Mouse (Mus musculus): ENCODE measurements at regions not wholly inside any gene's neighbourhood (a gene's known extent, or its start where the extent isn't known, plus 50 kb on each side); places are given as distances from the start of the nearest gene placed in this dataset.

GRCm38 (mm10) chr3:140147158-140147933, 941.9 kb downstream of the Stpg2 start:
- ATAC-seq (ENCODE audit: insufficient number of reproducible peaks, low FRiP score, low TSS enrichment), result no peak

GRCm38 (mm10) chr3:140150530-140150951, 945.0 kb downstream of the Stpg2 start:
- no peak for ATAC-seq (ENCODE audit: insufficient number of reproducible peaks, low FRiP score, low TSS enrichment)

- ATAC-seq (ENCODE audit: insufficient number of reproducible peaks, low FRiP score, low TSS enrichment), result no peak
These were observed 974.0 kb downstream of the Stpg2 start for GRCm38 (mm10) chr3:140179471-140179870.

- no peak for ATAC-seq (ENCODE audit: insufficient number of reproducible peaks, low FRiP score, low TSS enrichment)
These were observed 977.2 kb downstream of the Stpg2 start for GRCm38 (mm10) chr3:140182690-140183089.

- no peak for ATAC-seq (ENCODE audit: insufficient number of reproducible peaks, low FRiP score, low TSS enrichment)
These were observed 979.5 kb downstream of the Stpg2 start for GRCm38 (mm10) chr3:140184899-140185525.

- no peak for ATAC-seq (ENCODE audit: insufficient number of reproducible peaks, low FRiP score, low TSS enrichment)
These were observed 1000.4 kb downstream of the Stpg2 start for GRCm38 (mm10) chr3:140205914-140206313.

GRCm38 (mm10) chr3:140221478-140221877, 990.7 kb downstream of the Pdha2 start:
- no peak for ATAC-seq (ENCODE audit: insufficient number of reproducible peaks, low FRiP score, low TSS enrichment)

GRCm38 (mm10) chr3:140230712-140231111, 981.4 kb downstream of the Pdha2 start:
- no peak for ATAC-seq (ENCODE audit: insufficient number of reproducible peaks, low FRiP score, low TSS enrichment)

- no peak for ATAC-seq (ENCODE audit: insufficient number of reproducible peaks, low FRiP score, low TSS enrichment)
These were observed 979.0 kb downstream of the Pdha2 start for GRCm38 (mm10) chr3:140233144-140233543.

- ATAC-seq (ENCODE audit: insufficient number of reproducible peaks, low FRiP score, low TSS enrichment), result no peak
These were observed 978.3 kb downstream of the Pdha2 start for GRCm38 (mm10) chr3:140233809-140234208.

GRCm38 (mm10) chr3:140239276-140239675, 972.9 kb downstream of the Pdha2 start:
- peak; percentile 97 for ATAC-seq (ENCODE audit: insufficient number of reproducible peaks, low FRiP score, low TSS enrichment)
